Mouse (Mus musculus) myocyte (in vitro differentiated cells): Measurements from ENCODE around the gene Tmc7.

Experiments
- CEBPB ChIP-seq: IDR thresholded peaks from 2 replicates; pipeline ENCODE4 v1.6.1; 2011; ENCODE audit warnings: mild to moderate bottlenecking, moderate library complexity; ENCODE audit not compliant: poor library complexity, insufficient read depth, severe bottlenecking
- E2F4 ChIP-seq: IDR thresholded peaks from one replicate; pipeline ENCODE4 v1.6.1; 2011; ENCODE audit warnings: mild to moderate bottlenecking, control low read depth, moderate library complexity; ENCODE audit not compliant: insufficient read depth
- MAX ChIP-seq: IDR thresholded peaks from one replicate; pipeline ENCODE4 v1.6.1; 2011; ENCODE audit warnings: low read depth, mild to moderate bottlenecking, control low read depth
- POLR2A ChIP-seq: IDR thresholded peaks from one replicate; pipeline ENCODE4 v1.6.1; 2011; ENCODE audit warnings: low read depth, mild to moderate bottlenecking, control low read depth, moderate library complexity; ENCODE audit not compliant: insufficient read length
- POLR2AphosphoS2 ChIP-seq: IDR thresholded peaks from one replicate; pipeline ENCODE4 v1.6.1; 2011; ENCODE audit warnings: low read depth, control low read depth; ENCODE audit not compliant: insufficient read length
- SRF ChIP-seq: IDR thresholded peaks from one replicate; pipeline ENCODE4 v1.6.1; 2011; ENCODE audit warnings: low read depth; ENCODE audit not compliant: control insufficient read depth, insufficient read length
- USF1 ChIP-seq: IDR thresholded peaks from one replicate; pipeline ENCODE4 v1.6.1; 2011; ENCODE audit warnings: low read depth, mild to moderate bottlenecking, control low read depth, moderate library complexity

DNA sequence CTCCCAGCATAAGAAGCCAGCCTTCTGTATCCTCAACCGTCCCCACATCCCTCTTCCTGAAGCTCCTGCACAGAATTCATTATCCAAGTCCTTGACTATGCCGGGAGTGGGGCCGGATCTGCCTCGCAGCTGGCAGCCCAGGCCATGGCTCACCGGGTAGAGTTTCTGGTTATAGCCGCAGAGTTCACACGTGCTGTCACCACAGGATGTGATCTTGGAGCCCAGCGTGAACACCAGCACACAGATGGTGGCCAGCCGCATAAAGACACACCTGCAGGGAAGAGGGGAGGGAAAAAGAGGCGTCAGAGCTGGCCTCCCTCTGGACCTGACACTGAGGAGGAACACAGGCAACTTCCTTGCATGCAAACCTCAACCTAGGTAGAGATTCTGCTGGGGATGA is 37.1 kb downstream of the Tmc7 start:
- TF ChIP-seq POLR2AphosphoS2 (no peak), POLR2A (no peak), CEBPB (no peak), E2F4 (no peak), MAX (no peak), USF1 (no peak), SRF (no peak)
